Mouse (Mus musculus): ENCODE measurements around the gene Lgi4.

The Lgi4 gene

DNA sequence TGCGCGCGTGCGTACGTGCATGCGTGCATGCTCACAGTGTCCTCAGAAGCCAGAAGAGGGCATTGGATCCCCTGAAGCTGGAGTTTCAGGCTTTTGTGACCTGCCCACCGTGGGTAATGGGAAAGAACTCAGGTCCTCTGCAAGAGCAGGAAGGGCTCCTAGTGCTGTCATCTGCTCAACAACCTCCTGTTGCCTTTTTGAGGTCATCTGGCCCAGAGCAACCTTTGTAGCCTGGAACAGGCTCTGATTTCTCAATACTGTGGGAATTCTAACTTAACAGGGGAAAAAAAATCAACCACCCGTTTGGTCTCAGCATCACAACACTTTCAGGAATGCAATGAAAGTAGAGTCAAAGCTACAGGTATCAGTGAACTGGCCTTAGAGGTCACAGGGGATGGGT lies 20.5 kb downstream of the Lgi4 start:
- peak; percentile 88 for DNase-seq

DNA sequence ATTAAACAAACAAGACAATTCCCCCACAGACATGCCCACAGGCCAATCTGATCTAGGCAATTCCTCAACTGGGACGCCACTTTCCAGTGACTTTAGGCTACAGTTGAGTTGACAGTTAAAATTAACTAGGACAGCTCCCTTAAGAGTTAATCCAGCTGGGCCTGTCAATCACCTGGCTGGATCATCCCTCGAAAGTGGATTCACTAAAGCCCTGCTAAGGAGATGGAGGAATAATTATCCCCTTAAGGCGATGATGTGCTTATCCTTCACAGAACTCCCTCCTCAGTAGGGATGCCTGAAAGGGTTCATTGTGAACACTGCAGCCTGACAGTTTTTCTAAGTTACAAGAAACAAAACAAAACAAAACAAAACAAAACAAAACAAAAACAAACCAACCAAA lies 21.5 kb downstream of the Lgi4 start:
- no peak for DNase-seq

DNA sequence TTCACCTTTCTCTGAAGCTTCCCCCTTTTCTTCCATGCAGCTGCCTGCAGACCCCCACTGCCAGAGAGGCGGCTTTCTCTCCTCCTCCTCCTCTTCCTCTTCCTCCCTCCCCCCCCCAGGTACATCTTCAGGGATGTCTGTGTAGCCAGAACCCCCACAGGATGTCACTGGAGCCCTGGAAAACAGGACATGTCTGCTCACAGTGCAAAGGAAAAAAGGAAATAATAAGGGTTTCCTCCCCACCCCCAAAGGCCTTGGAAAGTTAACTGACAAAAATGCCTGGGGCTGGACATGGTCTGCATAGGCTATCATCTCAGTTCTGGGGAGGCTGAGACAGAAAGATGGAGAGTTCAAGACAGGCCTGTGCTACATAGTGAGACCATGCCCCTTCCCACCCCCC lies 22.0 kb downstream of the Lgi4 start:
- no peak for DNase-seq

DNA sequence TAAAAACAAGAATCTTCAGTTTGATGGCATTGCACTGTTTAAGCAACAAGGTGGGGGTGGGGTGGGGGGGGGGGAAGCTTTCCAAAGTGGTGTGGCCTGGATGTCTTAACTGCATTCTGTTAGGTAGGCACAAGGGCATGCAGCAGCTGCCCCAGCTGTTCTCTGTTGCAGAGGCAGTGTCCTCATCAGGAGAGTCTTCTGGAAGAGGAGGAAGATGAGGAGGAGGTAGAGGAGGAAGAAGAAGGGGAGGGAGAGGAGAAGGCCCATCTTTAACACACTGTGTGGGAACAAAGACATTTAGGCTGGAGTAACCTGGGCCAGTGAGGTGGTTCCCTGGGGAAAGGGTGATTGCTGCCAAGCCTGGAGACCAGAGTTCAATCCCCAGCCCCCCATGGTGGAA lies 23.0 kb downstream of the Lgi4 start:
- DNase-seq = peak; percentile 87

DNA sequence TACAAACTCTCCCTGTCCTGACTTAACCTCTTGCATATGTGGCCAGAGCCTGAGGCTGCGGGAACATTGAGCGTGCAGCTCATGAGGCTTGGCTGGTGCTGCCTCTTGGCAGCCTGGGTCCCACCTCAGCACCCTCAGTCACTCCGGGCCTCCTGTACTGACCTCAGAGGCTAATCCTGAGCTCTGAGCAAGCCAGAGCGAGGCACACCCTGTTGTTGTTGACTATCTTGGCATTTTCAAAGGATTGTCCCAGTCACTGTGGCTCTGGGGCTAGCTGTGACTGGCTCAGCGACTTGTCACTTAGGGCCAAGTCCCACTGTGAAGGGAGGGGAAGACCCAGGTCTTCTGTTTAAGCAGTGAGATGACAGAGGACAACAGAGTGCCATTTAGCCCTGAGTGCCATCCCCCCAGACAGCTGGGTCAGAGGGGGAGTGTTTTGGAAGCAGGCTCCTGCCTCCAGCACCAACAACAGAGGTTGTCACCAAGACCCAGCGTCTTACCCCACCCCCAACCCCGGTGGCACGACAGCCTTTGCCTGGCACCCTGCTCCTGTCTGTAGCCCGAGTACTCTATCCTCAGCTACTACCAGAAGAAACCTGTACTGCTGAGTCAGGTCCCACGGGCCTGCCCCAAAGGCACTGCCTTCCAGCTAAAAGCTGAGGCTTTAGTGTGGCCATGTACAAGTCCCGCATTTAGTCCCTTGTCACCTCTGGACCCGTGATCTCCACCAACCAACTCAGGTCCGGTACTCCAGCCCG lies 23.9 kb downstream of the Lgi4 start:
- DNase-seq = peak; percentile 99

DNA sequence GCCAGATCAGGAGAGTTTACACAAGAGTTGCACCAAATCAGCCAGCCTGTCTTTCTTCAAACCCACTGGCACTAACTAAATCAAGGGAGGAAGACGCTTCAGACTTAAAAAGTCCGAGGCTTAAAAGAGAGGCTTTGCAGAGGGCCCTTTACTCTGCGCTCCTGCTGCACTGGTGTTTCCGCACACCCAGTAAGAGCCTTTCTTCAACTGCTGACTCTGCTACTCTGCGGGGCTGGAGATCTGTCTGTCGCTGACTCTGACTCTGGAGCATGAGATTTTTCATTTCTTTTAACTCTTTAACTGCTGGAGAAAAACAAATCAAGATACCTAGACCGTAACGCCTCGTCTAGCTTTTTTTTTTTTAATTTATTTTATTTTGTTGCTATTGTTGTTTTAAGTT lies 25.0 kb downstream of the Lgi4 start:
- peak; percentile 94 for DNase-seq

DNA sequence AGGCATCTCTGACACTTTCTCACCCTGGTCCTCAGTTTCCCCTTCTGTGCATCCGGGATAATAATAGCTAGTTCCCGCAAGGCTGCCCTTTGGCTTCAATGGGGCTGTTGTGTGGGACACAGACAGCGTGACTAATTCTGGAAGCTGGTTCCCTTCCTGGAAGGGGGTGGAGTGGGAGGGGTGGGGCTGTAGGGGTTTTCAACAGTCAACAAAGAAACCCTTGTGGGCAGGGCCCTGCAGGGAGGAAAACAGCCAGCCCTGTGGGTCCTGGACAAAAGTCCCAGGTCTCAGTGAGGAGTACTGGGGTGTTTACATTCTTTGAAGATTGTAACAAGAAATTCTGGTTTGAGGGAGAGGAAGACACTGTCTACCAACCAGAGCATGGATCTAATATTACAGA lies 26.0 kb downstream of the Lgi4 start:
- peak; percentile 98 for DNase-seq

DNA sequence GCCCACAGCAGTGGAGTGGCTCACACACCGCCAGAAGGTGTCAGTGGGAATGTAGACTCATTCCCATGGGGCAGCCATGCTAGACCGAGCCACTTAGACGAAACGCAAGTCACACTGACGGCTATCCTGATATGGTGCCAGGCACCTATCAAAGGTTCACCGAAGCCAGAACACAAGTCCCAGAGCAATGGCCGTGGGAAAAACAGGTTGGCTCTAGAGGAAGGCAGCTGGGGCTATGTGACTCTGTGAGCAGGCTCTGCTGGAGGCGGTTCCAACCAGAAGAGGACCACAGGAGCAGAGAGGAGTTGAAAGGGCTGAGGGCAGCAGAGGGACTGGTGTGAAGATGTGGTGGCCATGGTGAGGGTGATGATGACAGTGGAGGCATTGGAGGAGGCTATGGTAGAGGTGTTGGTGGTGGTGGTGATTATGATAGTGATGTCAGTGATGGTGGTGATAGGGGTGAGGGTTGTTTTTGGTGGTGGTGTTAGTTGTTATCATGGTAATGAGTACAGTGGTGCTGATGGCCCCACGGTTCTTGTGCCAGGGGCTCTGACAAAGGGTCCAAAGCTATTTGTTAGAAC lies 27.1 kb downstream of the Lgi4 start:
- DNase-seq = peak; percentile 91

DNA sequence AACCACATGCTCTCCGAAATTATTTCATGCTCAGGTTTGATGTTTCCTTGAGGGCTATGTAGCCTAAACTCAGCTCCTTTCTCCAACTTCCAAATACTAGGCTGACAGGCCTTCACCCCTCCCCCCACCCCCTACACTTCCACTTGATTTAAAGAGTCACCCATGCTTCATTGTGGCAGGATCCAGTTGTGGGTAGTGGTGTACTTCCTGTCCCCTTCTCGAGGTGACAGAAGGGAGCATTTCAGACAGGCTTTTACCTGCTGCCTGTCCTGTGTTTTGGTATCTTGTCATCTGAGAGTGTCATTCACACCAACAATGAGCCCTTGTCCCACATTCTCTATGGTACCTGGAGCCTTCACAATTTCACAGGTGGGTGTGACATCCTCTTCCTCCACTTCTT lies 28.1 kb downstream of the Lgi4 start:
- no peak for DNase-seq

DNA sequence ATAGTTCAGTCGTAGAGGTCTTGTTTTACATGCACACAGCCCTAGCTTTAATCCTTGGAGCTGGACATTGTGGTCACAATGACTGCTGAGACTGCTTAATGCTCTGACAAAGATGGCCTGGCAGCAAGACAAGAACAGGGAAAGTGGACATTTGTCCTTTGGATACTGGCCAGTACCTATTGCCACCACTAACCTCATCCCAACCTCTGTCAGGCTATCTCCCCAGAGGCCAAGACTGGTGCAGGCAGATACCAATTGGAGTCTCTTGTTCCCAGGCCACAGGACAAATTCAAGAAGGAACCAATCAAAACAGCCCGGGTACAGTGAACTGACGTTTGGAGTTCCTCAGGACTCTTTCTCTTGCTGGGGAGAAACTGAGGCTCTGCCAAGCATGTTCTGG lies 29.1 kb downstream of the Lgi4 start:
- DNase-seq = peak; percentile 88

DNA sequence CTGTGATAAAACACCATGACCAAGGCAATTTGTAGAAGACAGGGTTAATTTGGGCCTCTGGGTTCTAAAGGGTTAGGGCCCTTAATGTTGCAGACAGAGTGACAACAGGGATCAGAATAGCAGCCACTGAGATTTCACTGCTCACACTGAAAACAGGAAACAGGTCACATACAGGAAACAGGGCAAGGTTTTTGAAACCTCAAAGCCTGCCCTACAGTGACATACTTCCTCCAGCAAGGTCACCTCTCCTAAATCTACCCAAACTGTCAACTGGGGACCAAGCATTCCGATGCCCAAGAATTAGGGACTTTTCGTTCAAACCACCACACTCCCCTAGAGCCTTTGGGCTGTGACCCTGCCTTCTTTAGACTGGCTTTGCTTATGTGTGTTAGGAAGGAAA lies 30.6 kb downstream of the Lgi4 start:
- no peak for DNase-seq

DNA sequence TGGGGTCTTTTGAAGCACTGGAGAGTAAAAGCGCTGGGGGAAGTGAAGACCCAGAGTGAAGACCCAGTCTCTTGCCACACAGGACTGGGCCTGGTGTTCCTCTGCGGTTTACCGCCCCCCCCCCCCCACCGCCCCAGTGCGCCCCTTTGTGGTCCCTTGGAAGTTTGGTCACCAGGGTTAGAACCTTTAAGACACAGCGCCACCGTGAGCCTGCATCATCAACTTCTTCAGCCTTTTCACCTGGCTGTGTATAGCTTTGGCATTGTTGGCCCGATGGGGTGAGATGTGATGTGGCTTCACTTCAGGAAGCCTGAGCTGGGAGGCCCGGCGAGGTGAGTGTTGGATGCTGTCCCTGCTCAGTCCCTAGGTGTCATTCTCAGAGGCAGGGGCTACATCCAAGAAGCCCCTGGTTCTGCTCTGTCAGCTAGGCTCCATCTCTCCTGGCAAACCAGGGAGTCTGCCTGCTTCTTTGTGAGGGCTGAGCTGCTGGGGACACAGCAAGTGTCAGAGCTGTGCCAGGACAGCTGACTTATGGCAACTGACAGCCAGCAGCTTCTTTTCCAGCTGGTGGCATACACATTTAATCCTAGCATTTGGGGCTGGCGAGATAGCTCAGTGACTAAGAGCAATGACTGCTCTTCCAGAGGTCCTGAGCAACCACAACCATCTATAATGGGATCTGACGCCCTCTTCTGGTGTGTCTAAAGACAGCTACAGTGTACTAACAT lies 35.8 kb downstream of the Lgi4 start:
- peak; percentile 90 for DNase-seq

DNA sequence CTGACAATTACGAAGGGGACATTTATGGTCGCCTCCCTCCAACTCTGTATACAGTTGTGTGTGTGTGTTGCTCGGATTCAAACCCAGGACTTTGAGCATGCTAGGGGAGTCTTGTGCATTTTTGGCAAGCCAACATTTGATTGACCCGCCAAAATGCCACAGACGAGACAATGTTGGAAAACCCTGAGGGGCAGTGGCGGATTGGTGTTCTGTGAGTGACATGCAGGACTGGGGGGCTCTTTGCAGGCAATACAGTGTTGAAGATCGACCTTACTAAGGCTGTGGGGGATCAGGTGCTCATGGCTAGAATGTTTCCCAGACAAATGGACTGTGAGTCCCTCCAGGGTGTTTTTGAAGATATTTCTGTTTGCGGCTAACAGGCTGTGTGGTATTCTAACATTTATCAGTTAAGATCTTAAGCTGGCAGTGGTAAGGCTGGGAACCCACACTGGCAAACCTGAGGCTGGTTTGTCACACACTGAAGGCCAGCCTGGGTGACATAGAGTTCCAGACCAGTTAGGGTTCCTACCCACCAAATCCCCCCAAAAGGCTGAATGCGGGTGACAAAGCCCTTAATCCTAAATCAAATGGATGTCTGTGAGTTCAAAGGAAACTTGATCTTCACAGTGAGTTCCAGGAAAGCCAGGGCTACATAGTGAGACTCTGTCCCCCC lies 37.9 kb downstream of the Lgi4 start:
- peak; percentile 90 for DNase-seq

DNA sequence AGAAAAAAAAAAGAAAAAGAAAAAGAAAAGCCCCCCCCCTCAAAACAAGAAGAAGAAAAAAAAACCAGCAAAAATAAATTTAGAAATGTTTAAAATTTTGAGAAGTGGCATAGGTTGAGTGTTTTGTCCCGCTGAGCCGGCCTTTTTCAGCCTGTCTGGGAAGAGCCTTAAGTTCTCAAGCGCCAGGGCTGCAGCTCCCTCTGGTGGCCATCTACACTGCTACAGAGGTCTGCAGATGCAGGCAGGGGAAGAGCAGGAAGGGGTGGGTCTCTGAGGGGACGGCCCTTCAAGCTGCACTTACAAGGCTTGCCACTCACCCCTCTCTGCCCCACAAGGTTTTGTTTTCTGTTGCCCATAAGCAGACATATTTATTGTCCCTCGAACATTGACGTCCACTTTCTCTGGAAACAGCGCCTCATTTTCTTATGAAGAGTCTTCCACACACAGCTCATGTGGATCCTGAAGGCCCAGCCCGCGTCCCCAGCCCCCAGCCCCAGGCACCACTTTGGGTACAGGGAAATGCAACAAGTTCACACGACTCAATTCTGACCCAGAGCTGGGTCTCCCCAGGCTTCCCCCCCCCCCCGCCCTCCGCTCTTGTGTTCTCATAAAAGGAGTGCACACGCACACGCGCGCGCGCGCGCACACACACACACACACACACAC lies 38.6 kb downstream of the Lgi4 start:
- peak; percentile 99 for DNase-seq

DNA sequence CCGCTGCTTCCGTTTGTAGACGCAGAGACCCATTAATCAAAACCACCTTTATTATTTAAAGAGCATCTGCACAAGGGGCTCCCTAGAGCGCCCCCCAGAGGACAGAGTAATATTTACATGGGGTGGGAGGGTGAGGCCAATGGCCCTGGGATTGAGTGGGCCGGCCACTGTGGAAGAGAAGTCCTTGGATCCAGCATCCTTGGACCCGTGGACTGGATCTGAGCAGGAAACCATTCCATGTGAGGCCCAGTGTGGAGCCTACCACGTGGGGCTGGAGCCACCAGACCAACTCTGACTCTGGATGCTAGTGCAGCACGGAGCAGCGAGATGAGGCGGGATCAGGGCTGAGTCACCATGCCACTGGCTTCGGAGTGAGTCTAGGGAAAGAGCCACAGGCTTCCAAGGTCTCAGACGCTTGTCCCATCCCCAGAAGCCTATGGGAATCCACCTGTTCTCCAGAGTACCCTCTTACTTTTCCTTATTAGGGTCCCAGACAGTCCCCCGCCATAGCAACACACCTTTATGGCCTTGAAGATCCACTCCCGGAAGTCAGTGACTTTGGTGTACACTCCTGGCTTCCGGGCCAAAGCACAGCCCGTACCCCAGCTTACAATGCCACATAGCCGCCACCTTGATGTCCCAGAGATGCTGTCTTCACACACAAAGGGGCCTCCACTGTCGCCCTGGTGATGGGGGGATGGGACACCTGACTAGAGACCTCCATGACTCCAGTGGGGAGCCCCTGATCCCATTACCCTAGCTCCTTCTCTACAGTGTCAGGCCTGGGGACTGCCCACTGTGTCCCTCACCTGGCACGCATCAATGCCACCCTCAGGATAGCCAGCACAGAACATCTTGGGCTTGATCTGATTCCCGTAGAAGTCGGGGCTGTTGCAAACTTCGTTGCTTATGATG lies 39.8 kb downstream of the Lgi4 start:
- DNase-seq = peak; percentile 95

DNA sequence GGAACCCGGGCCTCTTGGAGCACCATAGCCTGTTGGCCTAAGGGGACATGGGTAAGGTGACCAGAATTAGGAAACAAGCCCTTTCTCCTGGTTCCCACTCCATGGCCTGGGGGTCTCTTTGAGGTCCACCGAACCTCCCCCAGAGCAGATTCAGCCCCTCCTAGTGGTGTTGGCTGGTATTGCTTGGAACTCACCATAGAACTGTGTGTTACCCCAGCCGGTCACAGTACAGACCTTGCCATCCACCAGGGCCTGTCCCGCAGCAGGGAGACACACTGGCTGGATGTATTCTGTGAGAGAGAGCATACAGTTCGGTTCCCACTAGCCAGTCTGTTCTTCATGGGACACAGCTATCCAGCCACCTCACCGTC lies 40.5 kb downstream of the Lgi4 start:
- peak; percentile 91 for DNase-seq

DNA sequence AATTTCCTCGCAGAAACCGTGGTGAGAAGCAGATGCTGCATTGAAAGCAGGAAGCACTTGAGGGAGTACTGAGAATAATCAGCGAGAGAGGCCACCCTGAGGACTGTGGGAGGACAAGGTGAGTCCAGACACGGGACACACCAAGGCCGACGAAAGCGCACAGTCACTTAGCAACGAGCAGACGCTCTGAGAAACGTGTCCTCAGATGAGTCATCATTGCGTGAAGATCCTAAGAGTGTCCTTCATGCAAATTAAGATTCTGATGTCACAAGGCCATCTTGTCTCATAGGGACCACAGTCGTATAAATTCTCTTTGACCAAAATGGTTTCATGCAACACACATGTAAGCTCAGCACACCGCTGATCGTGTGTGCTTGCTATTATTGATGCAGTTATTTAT lies 41.6 kb downstream of the Lgi4 start:
- no peak for DNase-seq

DNA sequence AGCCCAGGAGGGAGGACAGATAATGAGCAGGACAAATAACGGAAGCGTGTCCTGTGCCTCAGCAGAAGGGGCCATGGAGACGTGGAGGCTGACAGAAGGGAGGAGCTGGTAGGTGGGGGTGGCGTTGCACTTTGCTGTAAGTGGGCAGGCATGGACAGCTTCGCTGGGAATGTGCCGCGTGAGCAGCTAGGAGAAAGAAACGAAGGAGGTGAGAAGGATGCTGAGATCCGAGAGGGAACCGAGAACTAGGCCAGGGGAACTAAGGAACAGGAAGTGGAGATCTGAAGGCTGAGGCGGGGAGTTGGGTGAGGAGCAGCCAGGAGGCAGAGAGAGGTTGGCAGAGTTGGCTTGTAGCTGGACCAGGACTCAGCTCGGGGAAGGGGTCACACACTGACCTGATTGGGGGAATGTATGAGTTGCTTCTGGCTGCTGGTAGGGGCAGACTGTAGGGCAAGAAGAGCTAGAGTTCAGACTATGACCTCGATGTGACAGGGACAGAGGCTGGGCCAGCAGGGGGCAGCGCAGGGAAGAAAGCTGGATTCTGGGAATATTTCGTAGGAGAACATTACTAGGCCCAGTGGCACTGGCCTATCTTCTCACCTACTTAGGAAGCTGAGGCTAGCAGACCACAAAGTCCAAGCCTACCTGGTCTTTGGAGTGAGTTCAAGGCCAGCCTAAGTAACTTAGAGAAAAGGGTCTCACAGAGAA lies 46.1 kb downstream of the Lgi4 start:
- DNase-seq = peak; percentile 95

DNA sequence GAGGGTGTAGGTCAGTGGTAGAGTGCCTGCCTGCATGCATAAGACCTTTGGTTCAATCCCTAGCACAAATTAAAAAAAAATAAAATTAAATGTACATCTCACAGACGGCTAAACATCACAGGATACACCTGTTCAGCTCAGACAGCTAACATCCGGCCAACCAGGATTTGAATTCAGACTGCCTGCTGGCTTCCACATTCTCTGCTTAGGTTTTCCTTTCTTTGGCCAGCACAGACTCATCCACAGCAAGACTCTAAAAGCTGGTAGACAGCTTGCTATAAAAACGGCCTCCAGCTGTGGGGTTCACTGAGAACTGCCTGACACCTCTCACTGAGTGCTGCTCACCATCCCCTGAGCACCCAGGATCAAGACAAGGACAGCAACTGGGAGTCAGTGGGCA lies 47.0 kb downstream of the Lgi4 start:
- DNase-seq = no peak

DNA sequence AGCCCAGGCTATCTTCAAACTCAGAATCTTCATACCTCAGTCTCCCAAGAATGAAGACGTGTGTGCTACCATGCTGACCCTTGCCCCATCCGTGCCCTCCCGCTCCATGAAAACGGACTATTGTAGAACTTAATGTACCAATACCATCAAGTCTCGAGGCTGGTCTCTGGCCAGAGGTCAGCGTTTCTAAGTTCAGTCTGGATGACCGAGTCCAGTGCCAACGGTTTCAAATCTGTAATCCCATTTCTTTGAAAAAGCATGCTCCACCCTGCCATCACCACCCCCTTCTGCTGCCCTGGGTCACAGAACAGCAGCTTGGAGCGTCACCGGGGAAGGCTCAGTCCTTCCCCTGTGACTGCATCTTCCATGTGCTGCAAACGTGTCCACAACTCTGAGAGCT lies 48.6 kb downstream of the Lgi4 start:
- DNase-seq = peak; percentile 88

DNA sequence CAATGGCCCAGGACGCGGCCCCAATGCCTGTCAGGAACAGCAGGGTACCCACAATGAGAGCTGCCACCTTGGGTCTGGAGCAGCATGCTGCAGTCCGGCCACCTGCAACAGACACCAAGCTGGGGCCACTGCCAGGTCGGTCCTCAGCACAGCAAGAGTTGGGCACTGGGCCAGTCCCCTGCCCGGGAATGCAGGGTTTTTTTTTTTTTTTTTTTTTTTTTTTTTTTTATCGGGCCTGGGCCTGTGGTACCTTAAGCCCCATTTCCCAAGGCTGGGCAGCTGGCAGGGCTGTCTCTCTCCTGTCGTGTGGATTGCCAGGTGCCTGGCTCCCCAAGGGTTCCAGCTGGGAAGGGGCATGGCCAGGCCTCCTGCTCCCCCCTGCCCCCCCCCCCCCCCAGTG lies 49.9 kb downstream of the Lgi4 start:
- peak; percentile 92 for DNase-seq
